Mouse (Mus musculus) retina, embryonic 14.5 days (tissue): ENCODE data around the gene Pdc.
"Not testable (repeated sequence)": the region's sequence is repeated elsewhere in the genome, so short reads cannot be mapped to it uniquely, and the experiment has no call there.

Source experiments
- DNase-seq: peaks from one replicate; pipeline ENCODE4 v3.0.0-alpha.2; 2015; ENCODE audit warnings: low spot score

Gene Pdc

DNA sequence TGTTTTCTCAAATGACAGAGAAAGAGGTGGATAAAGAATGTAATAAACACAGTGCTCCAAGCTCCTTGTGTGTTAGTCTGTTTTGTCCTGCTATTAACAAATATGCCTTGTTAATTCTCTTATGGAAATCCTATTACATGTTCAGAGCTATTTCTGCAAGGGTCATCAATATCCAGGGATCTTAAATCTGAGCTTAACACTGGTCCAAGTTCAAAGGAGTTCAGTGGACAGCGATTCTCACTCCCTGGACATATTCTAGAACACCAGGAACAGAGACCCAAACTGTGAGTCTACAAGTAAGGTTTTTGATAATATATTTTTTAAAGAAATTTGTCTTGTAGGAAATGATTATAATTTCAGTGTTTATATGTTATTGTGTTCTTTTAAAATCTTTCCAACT, at the start of gene Pdc:
Gene Pdc, plus strand, starts transcription at position 213 of the 400 bp plus-strand sequence.
- DNase-seq = no peak

DNA sequence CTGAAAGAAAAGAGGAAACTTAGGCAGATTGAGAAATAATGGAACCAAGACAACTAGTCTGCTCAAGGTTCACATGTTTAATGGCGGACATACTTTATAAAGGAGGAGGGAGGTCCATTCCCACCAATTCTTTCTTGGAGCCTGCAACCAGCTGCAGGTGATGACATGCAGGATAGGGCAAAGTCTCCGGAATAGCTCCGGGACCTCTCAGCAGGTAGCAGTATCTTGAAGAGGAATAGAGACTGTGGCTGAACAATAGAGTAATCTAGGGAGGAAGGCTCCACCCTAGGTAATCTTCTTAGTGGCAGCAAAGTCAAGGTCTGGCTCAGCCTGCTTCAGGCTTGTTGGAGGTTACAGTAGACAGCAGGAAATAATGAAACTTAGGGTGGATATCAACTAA, 25.2 kb upstream of the Pdc start:
- not testable (repeated sequence) for DNase-seq

DNA sequence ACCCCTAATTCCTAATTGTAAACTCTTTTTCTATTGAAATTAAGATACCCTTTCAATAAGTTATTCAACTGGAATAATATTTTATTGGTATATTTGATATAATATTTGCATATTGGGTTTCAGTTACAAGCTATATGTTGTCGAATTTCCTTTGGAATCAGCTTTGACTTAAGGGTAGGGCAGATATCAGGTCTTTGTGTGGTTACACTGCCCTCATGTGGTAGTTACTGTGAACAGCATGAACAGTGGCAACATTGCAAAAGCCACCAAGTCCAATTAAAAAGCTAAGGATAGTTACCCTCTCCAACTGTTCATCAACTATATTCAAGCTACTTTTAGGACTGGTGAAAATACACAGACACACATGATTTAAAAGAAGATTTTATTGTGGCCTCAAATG, 11.6 kb upstream of the Pdc start:
- DNase-seq = peak; percentile 55

DNA sequence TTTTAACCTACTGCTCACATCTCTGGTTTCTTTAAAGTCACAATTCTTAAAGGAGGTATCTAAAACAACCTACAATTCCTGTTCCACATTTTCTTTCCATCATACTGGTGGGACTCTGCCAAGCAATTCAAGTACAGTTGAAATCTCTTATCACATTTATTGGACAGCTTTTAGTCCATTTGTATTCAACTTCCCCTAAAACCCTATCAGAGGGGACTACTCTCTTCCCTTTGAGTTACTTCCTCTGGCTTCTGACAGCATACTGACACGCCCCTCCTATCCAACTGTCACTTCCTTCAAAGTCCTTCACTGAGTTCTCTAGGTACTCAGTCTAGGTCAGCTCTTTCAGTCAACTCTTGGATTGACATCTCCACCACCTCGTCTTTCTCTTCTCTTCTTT, 15.9 kb downstream of the Pdc start:
- no peak for DNase-seq

DNA sequence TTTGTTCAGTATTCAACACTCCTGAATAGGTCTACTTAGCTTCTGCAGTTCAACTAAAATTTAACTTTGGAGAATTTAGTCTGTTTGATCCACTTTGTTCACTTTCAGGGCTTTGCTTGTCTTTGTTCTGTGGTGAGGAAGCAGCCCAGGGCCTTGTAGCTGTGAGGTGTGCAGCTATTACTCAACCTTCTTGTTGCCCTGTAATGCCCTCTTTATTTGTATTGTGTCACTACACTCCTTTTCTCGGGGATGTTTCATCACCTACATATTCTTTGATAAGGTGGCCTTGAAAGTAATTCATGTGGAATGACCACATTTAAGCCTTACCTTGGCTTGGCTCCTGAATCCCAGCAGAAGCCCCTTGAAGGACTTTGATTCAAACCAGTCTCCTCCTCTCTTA, 41.6 kb downstream of the Pdc start:
- DNase-seq = no peak

DNA sequence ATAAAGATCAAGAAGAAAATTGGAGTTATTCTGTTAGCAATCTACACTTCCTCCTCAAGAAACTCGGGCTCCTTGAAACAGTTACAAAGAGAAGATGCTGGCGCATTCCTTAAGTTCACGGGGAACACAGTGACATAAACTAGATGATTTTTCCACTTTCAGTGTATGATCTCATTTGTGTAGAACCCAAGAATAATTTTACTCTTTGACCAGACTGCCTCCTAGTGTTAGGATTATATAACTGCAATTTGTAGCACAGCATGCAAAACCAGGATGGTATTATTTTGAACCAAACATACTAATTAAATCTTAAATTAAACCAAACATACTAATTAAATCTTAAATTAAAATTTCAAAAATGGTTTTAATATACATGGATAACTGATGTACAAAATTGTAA, 53.7 kb downstream of the Pdc start:
- DNase-seq = peak; percentile 48

DNA sequence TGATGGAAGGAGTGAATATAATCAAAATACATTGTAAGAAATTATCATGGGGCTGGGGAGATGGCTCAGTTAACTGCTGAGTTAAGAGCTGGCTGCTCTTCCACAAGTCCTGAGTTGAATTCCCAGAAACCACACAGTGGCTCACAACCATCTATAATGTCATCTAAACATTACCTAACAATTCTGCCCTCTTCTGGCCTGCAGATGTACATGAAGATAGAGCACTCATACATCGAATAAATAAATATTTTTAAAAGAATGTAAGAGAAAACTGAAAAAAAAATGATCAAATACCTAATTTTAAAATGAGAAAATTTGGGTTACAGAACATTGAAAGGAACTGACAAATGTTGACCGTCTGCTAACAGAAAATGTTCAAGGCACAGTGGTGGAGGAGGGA, 55.0 kb downstream of the Pdc start:
- DNase-seq = no peak
